Comparison of ENCODE assay signal across 7 mouse cellular contexts in the genomic region with DNA sequence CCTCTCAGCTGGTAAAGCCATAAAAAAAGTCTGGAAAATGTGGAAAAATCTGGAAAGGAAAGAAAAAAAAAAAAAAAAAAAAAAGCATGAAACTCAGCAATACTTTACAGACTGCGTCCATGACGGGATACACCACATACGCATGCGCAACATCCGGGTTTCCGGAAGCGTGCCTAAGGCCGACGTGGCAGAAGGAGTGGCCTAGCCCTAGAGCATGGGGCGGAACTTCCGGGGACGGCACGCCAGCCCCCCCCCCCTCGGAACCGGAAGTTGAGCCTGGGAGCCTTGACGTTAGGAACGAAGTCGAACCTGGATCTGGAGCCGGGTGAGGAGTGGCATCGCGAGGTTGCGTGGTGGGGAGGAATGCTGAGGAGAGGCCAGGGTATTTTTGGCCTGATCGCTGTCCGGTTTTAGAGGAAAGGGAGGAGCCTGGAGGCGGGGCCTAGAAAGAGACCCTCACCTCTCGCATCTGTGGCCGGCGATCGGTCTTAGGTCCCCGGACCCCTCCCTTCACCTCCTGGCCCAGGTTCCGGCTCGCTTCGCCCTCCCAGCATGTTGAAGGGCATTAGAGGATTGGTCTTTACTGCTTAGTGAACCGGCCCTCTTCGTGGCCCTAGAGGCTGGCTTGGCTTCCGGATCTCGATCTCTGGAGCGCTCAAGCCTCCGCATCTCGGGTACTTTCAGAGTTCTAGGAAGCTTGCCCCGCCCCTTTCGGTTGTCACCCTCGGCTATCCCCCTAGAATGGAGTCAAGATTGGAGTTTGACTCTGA. TPM values are rescaled to one million over a fixed set of nuclear protein-coding genes. Genes with fewer than 3 reads are reported as not detected.
DNase-seq lines count a peak whose midpoint lies in the region; ATAC-seq lines count a peak whose summit lies in the region.

Gene Sec24c, plus strand, starts transcription at position 245 of the 770 bp plus-strand sequence.

- no peaks in the 10 kb centered on the region for H3K4me1 ChIP-seq in embryonic facial prominence, embryonic 11.5 days (ENCODE audit: control insufficient read depth, insufficient read depth, low read length)
- peaks cover 13% of the 10 kb centered on the region for H3K4me1 ChIP-seq in limb, embryonic 10.5 days
- peaks cover 17% of the 10 kb centered on the region for H3K4me1 ChIP-seq in midbrain, embryonic 13.5 days (replicated peaks)

- peak within 1 kb of the TSS; percentile 69 for H3K4me3 ChIP-seq in embryonic facial prominence, embryonic 11.5 days (ENCODE audit: low read depth, low read length)
- H3K4me3 ChIP-seq in limb, embryonic 10.5 days, result peak within 1 kb of the TSS; percentile 85
- H3K4me3 ChIP-seq in midbrain, embryonic 13.5 days (replicated peaks), result peak within 1 kb of the TSS; percentile 91

- peak; percentile 95 for ATAC-seq in embryonic facial prominence, embryonic 11.5 days (replicated peaks; ENCODE audit: insufficient number of reproducible peaks, low FRiP score, low TSS enrichment, low read depth)
- peak; percentile 91 for ATAC-seq in granulocyte monocyte progenitor cell, adult 5-6 weeks (replicated peaks; ENCODE audit: poor library complexity, severe bottlenecking)
- peak; percentile 97 for ATAC-seq in midbrain, embryonic 13.5 days

- H3K4me2 ChIP-seq in embryonic facial prominence, embryonic 11.5 days (ENCODE audit: low read depth, low read length), result peak within 1 kb of the TSS; percentile 74
- H3K4me2 ChIP-seq in midbrain, embryonic 13.5 days (replicated peaks), result peak within 1 kb of the TSS; percentile 90

- peaks cover 2% of the 10 kb centered on the region; the same call in 1 of the 2 replicates for H3K36me3 ChIP-seq in embryonic facial prominence, embryonic 11.5 days (replicated peaks; ENCODE audit: control insufficient read depth, insufficient read depth, low read depth, low read length)
- H3K36me3 ChIP-seq in limb, embryonic 10.5 days, result peaks cover 42% of the 10 kb centered on the region
- H3K36me3 ChIP-seq in midbrain, embryonic 13.5 days, result peaks cover 32% of the 10 kb centered on the region

- H3K27me3 ChIP-seq in embryonic facial prominence, embryonic 11.5 days (ENCODE audit: control insufficient read depth, insufficient read depth, low read length), result no peaks in the 10 kb centered on the region
- H3K27me3 ChIP-seq in limb, embryonic 10.5 days (ENCODE audit: low read depth, poor library complexity, severe bottlenecking), result peaks cover 4% of the 10 kb centered on the region; the same call in 1 of the 2 replicates
- peaks cover 19% of the 10 kb centered on the region for H3K27me3 ChIP-seq in midbrain, embryonic 13.5 days

- H3K27ac ChIP-seq in embryonic facial prominence, embryonic 11.5 days (replicated peaks; ENCODE audit: low read depth, low read length), result peak within 1 kb of the TSS; percentile 80
- peak within 1 kb of the TSS; percentile 88 for H3K27ac ChIP-seq in limb, embryonic 10.5 days
- H3K27ac ChIP-seq in midbrain, embryonic 13.5 days, result peak within 1 kb of the TSS; percentile 84

- H3K9ac ChIP-seq in embryonic facial prominence, embryonic 11.5 days (replicated peaks; ENCODE audit: low read length), result peak within 1 kb of the TSS; percentile 80
- peak within 1 kb of the TSS; percentile 84 for H3K9ac ChIP-seq in midbrain, embryonic 13.5 days (replicated peaks)

- H3K9me3 ChIP-seq in embryonic facial prominence, embryonic 11.5 days (replicated peaks; ENCODE audit: control insufficient read depth, low read length), result no peaks in the 10 kb centered on the region
- H3K9me3 ChIP-seq in limb, embryonic 10.5 days (replicated peaks), result no peaks in the 10 kb centered on the region; the same call in 1 of the 2 replicates
- no peaks in the 10 kb centered on the region for H3K9me3 ChIP-seq in midbrain, embryonic 13.5 days

- WGBS in embryonic facial prominence, embryonic 11.5 days, result under 1% methylated on average over 43 of the region's 43 CpGs
- under 1% methylated on average over 43 of the region's 43 CpGs for WGBS in limb, embryonic 10.5 days
- 5% methylated on average over 43 of the region's 43 CpGs for WGBS in midbrain, embryonic 13.5 days

- peak; percentile 100 for DNase-seq in adrenal gland, postnatal 14 days
- DNase-seq in embryonic facial prominence, embryonic 11.5 days (ENCODE audit: low spot score), result peak; percentile 100
- DNase-seq in kidney, adult 11 months, result peak; percentile 94
- DNase-seq in limb, embryonic 10.5 days (ENCODE audit: low spot score), result peak; percentile 100
- peak; percentile 97 for DNase-seq in spleen, adult 12 weeks (ENCODE audit: low spot score)

RNA-seq across cellular contexts. Expression of gene Sec24c, which starts in this region (rescaled TPM):
- total RNA-seq in adrenal gland, postnatal 14 days (2021), result 137 and 149 TPM in 2 replicates
- 73.7 and 76.8 TPM in 2 replicates for polyA plus RNA-seq in embryonic facial prominence, embryonic 11.5 days (2014; fragmentation: Nextera tagmentation; extraction: Ambion mirVana)
- total RNA-seq in granulocyte monocyte progenitor cell, adult 5-6 weeks (2014; fragmentation: Nextera tagmentation), result 102 and 121 TPM in 2 replicates
- 88.3 and 103 TPM in 2 replicates for total RNA-seq in granulocyte monocyte progenitor cell, adult 5-6 weeks (2017)
- 113 and 122 TPM in 2 replicates for polyA plus RNA-seq in limb, embryonic 10.5 days (2016; fragmentation: Nextera tagmentation; extraction: Ambion mirVana)
- polyA plus RNA-seq in midbrain, embryonic 13.5 days (2015; fragmentation: Nextera tagmentation; extraction: Ambion mirVana), result 88.4 and 96.7 TPM in 2 replicates

Comparison
In these comparisons a context has a peak if more than half of its experiments do, and no peak if none do; other contexts are left out.
1. Peak in every context shown above with its lines: DNase-seq, ATAC-seq, H3K4me3 ChIP-seq and H3K27ac ChIP-seq.